Mouse (Mus musculus): ENCODE measurements around the gene Tas2r105. TPM values are rescaled to one million over a fixed set of nuclear protein-coding genes. Genes with fewer than 3 reads are reported as not detected.

Gene Tas2r105
- not detected for total RNA-seq (2021)
- long read RNA-seq, experiment 1 = 0 reads
- long read RNA-seq, experiment 2 = 0 reads

GRCm38 (mm10) chr6:131687395-131687794 is at the start of gene Tas2r105:
TSS of gene Tas2r105 (minus strand) at chr6:131687495.
- DNase-seq (ENCODE audit: low spot score in 2 of 2) = no peak
- no peak within 1 kb of the TSS for H3K4me3 ChIP-seq
- no peak for TF ChIP-seq CTCF (conservative IDR thresholded peaks at IDR 0.05)
- H3K27ac ChIP-seq = no peak within 1 kb of the TSS

- no peak for DNase-seq (ENCODE audit: low spot score in 2 of 2)
- H3K4me3 ChIP-seq = no peak overlapping the region
- no peak overlapping the region for H3K27ac ChIP-seq
- peak; percentile 36; the same call in 1 of the 2 replicates for TF ChIP-seq CTCF (conservative IDR thresholded peaks at IDR 0.05)
Observed at GRCm38 (mm10) chr6:131712803-131713202, 25.5 kb upstream of the Tas2r105 start.

- no peak for DNase-seq (ENCODE audit: low spot score in 2 of 2)
- Histone ChIP-seq H3K27ac (no peak within 1 kb of the TSS), H3K4me3 (no peak within 1 kb of the TSS)
- no peak for TF ChIP-seq CTCF (conservative IDR thresholded peaks at IDR 0.05)
Observed at GRCm38 (mm10) chr6:131689963-131690362, 2.7 kb upstream of the Tas2r105 start, which contains the start of gene Tas2r114. TSS of gene Tas2r114 (minus strand) at chr6:131690063.

GRCm38 (mm10) chr6:131685644-131686043 is 1.7 kb downstream of the Tas2r105 start, which contains the start of gene Tas2r104:
TSS of gene Tas2r104 (minus strand) at chr6:131685744.
- no peak for DNase-seq (ENCODE audit: low spot score in 2 of 2)
- H3K4me3 ChIP-seq = no peak within 1 kb of the TSS
- no peak within 1 kb of the TSS for H3K27ac ChIP-seq
- no peak for TF ChIP-seq CTCF (conservative IDR thresholded peaks at IDR 0.05)

GRCm38 (mm10) chr6:131678786-131679185 is 8.5 kb downstream of the Tas2r105 start, which contains the start of gene Tas2r106:
TSS of gene Tas2r106 (minus strand) at chr6:131678886.
- Histone ChIP-seq H3K4me3 (no peak within 1 kb of the TSS), H3K27ac (no peak within 1 kb of the TSS)
- DNase-seq (ENCODE audit: low spot score in 2 of 2) = no peak
- TF ChIP-seq CTCF (conservative IDR thresholded peaks at IDR 0.05) = no peak

- H3K27ac ChIP-seq = no peak within 1 kb of the TSS
- DNase-seq (ENCODE audit: low spot score in 2 of 2) = no peak
- TF ChIP-seq CTCF (conservative IDR thresholded peaks at IDR 0.05) = no peak
- H3K4me3 ChIP-seq = no peak within 1 kb of the TSS
Observed at GRCm38 (mm10) chr6:131660049-131660448, 27.2 kb downstream of the Tas2r105 start, which contains the start of gene Tas2r107. TSS of gene Tas2r107 (minus strand) at chr6:131660149.

Other genes with a start within 250 kb of the Tas2r105 start
- gene 5430401F13Rik, start 201.1 kb downstream of the Tas2r105 start, total RNA-seq (2021) = not detected
- gene Gm6619, start 201.1 kb downstream of the Tas2r105 start, total RNA-seq (2021) = not detected
- gene Tas2r130, start 56.6 kb downstream of the Tas2r105 start, total RNA-seq (2021) = not detected
- gene Tas2r107, start 27.3 kb downstream of the Tas2r105 start, total RNA-seq (2021) = not detected
- gene Tas2r106, start 8.6 kb downstream of the Tas2r105 start, total RNA-seq (2021) = not detected
- gene Tas2r104, start 1.8 kb downstream of the Tas2r105 start, total RNA-seq (2021) = not detected
- not detected for gene Tas2r114, start 2.6 kb upstream of the Tas2r105 start, total RNA-seq (2021)

Measured in layer of hippocampus, adult 2 months (tissue).